ENCODE assay signal across 8 mouse cellular contexts in genomic region chr4:53440816-53441571, GRCm38 (mm10). TPM values are rescaled to one million over a fixed set of nuclear protein-coding genes. Genes with fewer than 3 reads are reported as not detected.
DNase-seq lines count a peak whose midpoint lies in the region; ATAC-seq lines count a peak whose summit lies in the region.

No protein-coding gene starts in this region.

- H3K9ac ChIP-seq in intestine, embryonic 16.5 days (ENCODE audit: low read depth, low read length): peak overlapping the region; percentile 88
- peak overlapping the region; percentile 84 for H3K9ac ChIP-seq in midbrain, embryonic 13.5 days (replicated peaks)

- H3K36me3 ChIP-seq in intestine, embryonic 16.5 days (ENCODE audit: control insufficient read depth, insufficient read depth, low read length): no peaks in the 10 kb centered on the region
- H3K36me3 ChIP-seq in limb, embryonic 10.5 days: no peaks in the 10 kb centered on the region
- no peaks in the 10 kb centered on the region for H3K36me3 ChIP-seq in midbrain, embryonic 13.5 days

- peak overlapping the region; percentile 88 for H3K27ac ChIP-seq in intestine, embryonic 16.5 days (ENCODE audit: low read length)
- peak overlapping the region; percentile 91 for H3K27ac ChIP-seq in limb, embryonic 10.5 days
- H3K27ac ChIP-seq in midbrain, embryonic 13.5 days: peak overlapping the region; percentile 82

- H3K4me2 ChIP-seq in intestine, embryonic 16.5 days (ENCODE audit: low read depth, low read length): peak overlapping the region; percentile 82
- peak overlapping the region; percentile 98 for H3K4me2 ChIP-seq in midbrain, embryonic 13.5 days (replicated peaks)

- DNase-seq in left cerebral cortex, adult 18-20 months (ENCODE audit: low spot score in 2 of 2): peak; percentile 68 to 74
- DNase-seq in left cerebral cortex, adult 11 months (ENCODE audit: low spot score): no peak
- DNase-seq in gastrocnemius, postnatal 14 days: peak; percentile 45
- peak; percentile 66 for DNase-seq in limb, embryonic 10.5 days (ENCODE audit: low spot score)
- DNase-seq in spleen, postnatal 36 days (ENCODE audit: low spot score in 2 of 2): peak; percentile 6 to 31

- intact Hi-C loops in gastrocnemius, postnatal 14 days (cut with DNase I; ENCODE audit: low total_unique reads): no loop called here

- H3K9me3 ChIP-seq in intestine, embryonic 16.5 days (ENCODE audit: control insufficient read depth, low read length): no peaks in the 10 kb centered on the region
- no peaks in the 10 kb centered on the region for H3K9me3 ChIP-seq in limb, embryonic 10.5 days (replicated peaks)
- H3K9me3 ChIP-seq in midbrain, embryonic 13.5 days: no peaks in the 10 kb centered on the region

- WGBS in intestine, embryonic 16.5 days: under 1% methylated on average over 45 of the region's 45 CpGs
- under 1% methylated on average over 44 of the region's 45 CpGs for WGBS in limb, embryonic 10.5 days
- 2% methylated on average over 45 of the region's 45 CpGs for WGBS in midbrain, embryonic 13.5 days

- peaks cover 24% of the 10 kb centered on the region for H3K4me1 ChIP-seq in intestine, embryonic 16.5 days (ENCODE audit: control insufficient read depth, insufficient read depth, low read length)
- H3K4me1 ChIP-seq in limb, embryonic 10.5 days: peaks cover 62% of the 10 kb centered on the region
- peaks cover 26% of the 10 kb centered on the region for H3K4me1 ChIP-seq in midbrain, embryonic 13.5 days (replicated peaks)

- no peaks in the 10 kb centered on the region for H3K27me3 ChIP-seq in intestine, embryonic 16.5 days (replicated peaks; ENCODE audit: control insufficient read depth, insufficient read depth, low read length)
- H3K27me3 ChIP-seq in limb, embryonic 10.5 days (ENCODE audit: low read depth, poor library complexity, severe bottlenecking): peaks cover 10% of the 10 kb centered on the region; the same call in 1 of the 2 replicates
- H3K27me3 ChIP-seq in midbrain, embryonic 13.5 days: peaks cover 12% of the 10 kb centered on the region

- peak; percentile 53 for ATAC-seq in common myeloid progenitor, adult 5-6 weeks (replicated peaks; ENCODE audit: low read depth, poor library complexity, severe bottlenecking)
- ATAC-seq in intestine, embryonic 16.5 days: peak; percentile 39
- ATAC-seq in midbrain, embryonic 13.5 days: peak; percentile 32

- peak overlapping the region; percentile 86 for H3K4me3 ChIP-seq in intestine, embryonic 16.5 days (ENCODE audit: low read length)
- peak overlapping the region; percentile 89 for H3K4me3 ChIP-seq in limb, embryonic 10.5 days
- peak overlapping the region; percentile 89 for H3K4me3 ChIP-seq in midbrain, embryonic 13.5 days (replicated peaks)

RNA-seq across cellular contexts. Expression of gene Slc44a1, which starts 0.8 kb away (rescaled TPM):
- 10 to 100 TPM; 53.1 to 61.2 TPM for total RNA-seq in left cerebral cortex, adult 18-20 months (2021)
- 8.1 and 8.6 TPM in 2 replicates for total RNA-seq in common myeloid progenitor, adult 5-6 weeks (2017)
- 10 to 100 TPM; 26.6 to 30.3 TPM for total RNA-seq in gastrocnemius, postnatal 14 days (2021)
- 17.2 and 22.0 TPM in 2 replicates for polyA plus RNA-seq in intestine, embryonic 16.5 days (2015; fragmentation: Nextera tagmentation; extraction: Ambion mirVana)
- 10.7 and 18.3 TPM in 2 replicates for polyA plus RNA-seq in limb, embryonic 10.5 days (2016; fragmentation: Nextera tagmentation; extraction: Ambion mirVana)
- 7.9 and 11.6 TPM in 2 replicates for polyA plus RNA-seq in midbrain, embryonic 13.5 days (2015; fragmentation: Nextera tagmentation; extraction: Ambion mirVana)
